Mouse (Mus musculus) macrophage (primary cell): Measurements from ENCODE around the gene Nr2f2. TPM values are rescaled to one million over a fixed set of nuclear protein-coding genes. Genes with fewer than 3 reads are reported as not detected.

ENCODE experiments used
- H3K27ac ChIP-seq: fragments of 350-480 bp; formaldehyde crosslinking; 2 replicates; pipeline ENCODE4 v1.9.0; 2021
- H3K36me3 ChIP-seq: fragments of 350-480 bp; formaldehyde crosslinking; 2 replicates; pipeline ENCODE4 v1.9.0; 2021; ENCODE audit errors: inconsistent target
- H3K4me3 ChIP-seq: fragments of 350-480 bp; formaldehyde crosslinking; 2 replicates; pipeline ENCODE4 v1.9.0; 2021; ENCODE audit errors: inconsistent target
- H3K79me2 ChIP-seq: fragments of 350-480 bp; formaldehyde crosslinking; 2 replicates; pipeline ENCODE4 v1.9.0; 2021; ENCODE audit errors: inconsistent target
- WGBS: methylation state at CpG from one replicate; pipeline ENCODE4 v1.1.7; 2026; ENCODE audit warnings: inconsistent platforms; ENCODE audit not compliant: missing documents; 5-methylcytosine and 5-hydroxymethylcytosine counted together
- polyA plus RNA-seq: library from polyadenylated mRNA; stranded (reverse); fragments of 250-400 nt; gene quantifications from 3 replicates; pipeline ENCODE4 v1.2.4, GENCODE M21; 2018; ENCODE audit warnings: inconsistent platforms

The Nr2f2 gene
- polyA plus RNA-seq, 1 experiment from 2014 or later = not detected

DNA sequence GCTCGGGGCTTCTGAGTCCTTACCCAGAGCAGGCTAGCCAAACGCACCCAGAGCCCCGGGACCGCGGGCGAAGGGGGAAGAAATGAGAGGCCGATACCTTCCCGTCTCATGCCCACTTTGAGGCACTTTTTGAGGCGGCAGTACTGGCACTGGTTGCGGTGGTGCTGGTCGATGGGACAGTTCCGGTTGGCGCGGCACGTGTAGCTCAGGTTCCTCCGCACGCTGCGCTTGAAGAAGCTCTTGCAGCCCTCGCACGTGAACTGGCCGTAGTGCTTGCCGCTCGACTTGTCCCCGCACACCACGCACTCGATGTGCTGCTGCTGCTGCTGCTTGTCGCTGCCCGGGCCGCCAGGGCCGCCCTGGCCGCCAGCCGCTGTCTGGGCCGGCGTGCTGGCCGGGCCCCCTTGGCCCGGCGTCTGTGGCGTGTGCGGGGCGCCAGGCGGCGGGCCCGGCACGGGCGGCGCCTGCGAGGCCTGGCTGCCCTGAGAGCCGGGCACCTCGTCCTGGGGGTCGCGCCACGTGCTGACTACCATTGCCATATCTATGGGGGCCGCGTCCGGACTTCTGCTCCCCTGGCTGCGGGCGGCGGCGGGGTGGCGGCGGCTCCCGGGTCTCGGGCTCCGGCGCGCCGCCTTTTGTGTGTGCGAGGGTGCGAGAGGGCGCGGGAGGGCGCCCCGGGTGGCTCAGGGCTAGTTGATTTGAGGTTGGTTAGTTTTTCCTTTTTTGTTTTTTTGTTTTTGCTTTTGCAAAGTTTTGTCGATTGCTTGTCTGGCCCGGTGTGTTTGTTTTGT, 6.5 kb downstream of the Nr2f2 start:
- Histone ChIP-seq H3K4me3 (no peak overlapping the region), H3K36me3 (no peaks in the 10 kb centered on the region), H3K27ac (no peak overlapping the region), H3K79me2 (no peaks in the 10 kb centered on the region)
- WGBS = 6% methylated on average over 75 of the region's 75 CpGs

DNA sequence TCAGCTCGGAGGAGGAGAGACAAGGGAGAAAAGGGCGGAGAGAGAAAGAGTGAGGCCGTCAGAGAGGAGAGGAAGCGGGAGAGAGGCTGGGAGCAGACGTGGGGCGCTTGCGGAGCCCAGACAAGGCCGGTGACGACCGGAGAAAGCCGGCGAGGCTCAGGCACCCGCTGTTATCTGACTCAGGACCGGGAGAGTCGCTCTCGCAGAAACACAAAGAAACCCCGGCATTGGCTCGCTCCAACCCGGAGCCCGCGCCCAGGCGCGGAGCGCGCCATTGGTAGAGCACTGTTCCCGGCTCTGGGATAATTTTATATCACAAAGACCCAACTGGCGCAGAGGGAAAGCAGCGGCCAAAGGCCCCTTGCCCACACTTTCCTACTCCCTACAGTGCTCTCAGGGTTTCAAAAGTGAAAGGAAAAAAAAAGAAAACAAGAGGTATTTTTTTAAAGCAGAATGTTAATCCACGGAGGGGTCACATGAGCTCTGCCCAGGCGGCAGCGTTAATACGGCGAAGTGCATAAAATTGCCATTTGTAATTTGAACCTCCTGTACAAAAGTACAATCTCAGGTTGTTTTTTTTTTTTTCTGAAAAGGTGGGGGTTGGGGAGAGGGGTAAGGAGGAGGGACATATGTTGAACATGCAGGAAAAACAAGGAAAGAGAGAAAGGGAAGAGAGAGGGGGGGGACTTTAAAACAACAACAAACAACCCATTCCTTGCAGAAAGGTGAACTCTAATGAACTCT, 7.5 kb downstream of the Nr2f2 start:
- WGBS = 3% methylated on average over 33 of the region's 33 CpGs
- Histone ChIP-seq H3K79me2 (no peaks in the 10 kb centered on the region), H3K36me3 (no peaks in the 10 kb centered on the region), H3K27ac (no peak overlapping the region), H3K4me3 (no peak overlapping the region)

DNA sequence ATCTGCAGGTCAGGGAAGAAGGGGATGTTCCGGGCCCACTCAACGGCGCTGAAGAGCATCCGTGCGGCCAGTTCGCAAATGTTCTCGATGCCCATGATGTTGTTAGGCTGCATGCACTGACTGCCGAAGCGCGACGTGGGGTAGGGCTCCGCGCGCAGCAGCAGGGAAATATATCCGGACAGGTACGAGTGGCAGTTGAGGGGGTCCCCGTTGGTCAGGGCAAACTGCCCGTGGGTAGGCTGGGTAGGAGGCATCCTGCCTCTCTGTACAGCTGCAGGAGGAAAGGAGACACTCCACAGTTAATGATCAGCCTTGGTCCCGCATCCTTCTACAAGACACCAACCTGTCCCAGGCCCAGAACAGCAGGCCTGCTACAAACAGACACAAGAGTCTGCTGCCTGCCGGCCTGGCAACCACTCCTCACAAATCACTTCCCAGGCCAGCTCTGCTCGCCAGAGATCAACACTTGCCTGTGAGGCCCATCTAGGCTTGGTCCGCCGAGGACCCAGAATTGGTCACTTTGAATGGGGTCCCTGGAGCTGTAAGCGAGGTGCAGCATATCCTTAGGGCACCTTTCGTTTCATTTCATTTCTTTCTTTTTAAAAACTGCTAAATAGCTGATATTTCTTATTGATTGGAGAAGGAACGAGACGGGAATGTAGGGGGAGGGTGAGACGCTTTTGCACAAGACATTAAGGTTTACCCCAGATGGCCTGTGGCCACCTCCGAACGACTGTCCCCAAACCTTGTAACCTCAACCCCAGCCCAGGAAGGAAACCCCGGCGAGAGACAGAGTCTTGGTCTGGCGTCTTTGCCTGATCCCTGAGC, 8.3 kb downstream of the Nr2f2 start:
- WGBS = 9% methylated on average over 33 of the region's 33 CpGs
- Histone ChIP-seq H3K36me3 (no peaks in the 10 kb centered on the region), H3K4me3 (no peak overlapping the region), H3K79me2 (no peaks in the 10 kb centered on the region), H3K27ac (no peak overlapping the region)

DNA sequence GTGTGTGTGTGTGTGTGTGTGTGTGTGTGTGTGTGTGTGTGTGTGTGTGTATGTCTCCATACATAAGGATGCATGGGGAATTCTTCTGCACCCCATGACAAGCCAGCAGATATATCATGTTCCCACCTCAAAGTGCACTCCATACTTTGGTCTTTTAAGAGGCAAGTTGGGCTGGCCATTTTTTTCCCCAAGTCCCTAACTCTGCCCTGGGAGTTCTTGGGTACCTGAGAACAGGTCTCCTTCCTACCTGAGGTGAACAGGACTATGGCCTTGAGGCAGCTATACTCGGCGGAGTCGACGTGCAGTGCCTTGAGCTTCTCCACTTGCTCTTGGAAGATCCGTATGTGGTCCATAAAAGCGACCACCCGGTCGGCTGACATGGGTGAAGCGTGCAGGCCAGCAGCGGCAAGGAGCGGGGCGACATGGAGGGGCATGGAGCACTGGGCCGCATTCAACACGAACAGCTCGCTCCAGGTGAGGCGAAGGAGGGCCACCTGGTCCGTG, 9.0 kb downstream of the Nr2f2 start:
- WGBS = 22% methylated on average over 17 of the region's 17 CpGs
- Histone ChIP-seq H3K79me2 (no peaks in the 10 kb centered on the region), H3K27ac (no peak overlapping the region), H3K4me3 (no peak overlapping the region), H3K36me3 (no peaks in the 10 kb centered on the region)

DNA sequence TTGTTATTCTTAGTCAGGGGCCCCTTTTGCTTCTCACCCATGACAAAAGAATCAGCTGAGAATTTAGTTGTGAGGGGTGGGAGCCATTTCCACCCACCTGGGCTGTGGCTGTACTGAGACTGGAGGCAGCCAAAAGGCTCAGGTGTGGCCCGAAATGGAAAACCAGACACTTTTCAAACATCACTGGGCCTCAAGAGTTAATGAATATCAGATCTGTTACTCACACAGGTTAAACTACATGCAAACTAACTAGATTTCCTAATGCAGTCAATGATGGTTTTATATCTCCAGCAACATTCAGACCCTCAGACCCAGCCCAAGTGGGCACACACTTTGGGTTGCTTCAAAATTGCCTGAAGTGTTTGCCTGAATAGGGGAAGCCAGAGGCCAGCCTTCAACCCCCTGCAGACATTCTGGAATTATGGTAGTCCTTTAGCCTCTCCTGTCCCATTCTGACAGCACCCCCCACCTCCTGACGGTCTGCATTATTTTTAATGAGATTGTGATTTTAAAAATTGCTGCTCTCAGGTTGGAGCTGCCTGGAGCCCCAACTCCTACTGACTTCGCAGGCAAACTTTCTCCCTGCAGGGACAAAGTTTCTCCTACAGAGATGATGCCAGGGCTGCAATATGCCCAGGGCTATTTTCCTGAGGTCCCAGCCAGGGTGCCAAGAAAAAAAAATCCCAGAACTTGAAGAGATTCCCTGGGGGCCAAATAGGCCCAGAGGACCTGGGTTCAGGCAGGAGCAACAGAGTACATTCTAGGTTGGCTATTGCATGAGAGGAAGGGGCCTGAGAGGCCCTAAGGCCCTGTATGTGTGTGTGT, 9.6 kb downstream of the Nr2f2 start:
- Histone ChIP-seq H3K27ac (no peak overlapping the region), H3K4me3 (no peak overlapping the region), H3K36me3 (no peaks in the 10 kb centered on the region), H3K79me2 (no peaks in the 10 kb centered on the region)
- WGBS = 69% methylated on average over 3 of the region's 3 CpGs

DNA sequence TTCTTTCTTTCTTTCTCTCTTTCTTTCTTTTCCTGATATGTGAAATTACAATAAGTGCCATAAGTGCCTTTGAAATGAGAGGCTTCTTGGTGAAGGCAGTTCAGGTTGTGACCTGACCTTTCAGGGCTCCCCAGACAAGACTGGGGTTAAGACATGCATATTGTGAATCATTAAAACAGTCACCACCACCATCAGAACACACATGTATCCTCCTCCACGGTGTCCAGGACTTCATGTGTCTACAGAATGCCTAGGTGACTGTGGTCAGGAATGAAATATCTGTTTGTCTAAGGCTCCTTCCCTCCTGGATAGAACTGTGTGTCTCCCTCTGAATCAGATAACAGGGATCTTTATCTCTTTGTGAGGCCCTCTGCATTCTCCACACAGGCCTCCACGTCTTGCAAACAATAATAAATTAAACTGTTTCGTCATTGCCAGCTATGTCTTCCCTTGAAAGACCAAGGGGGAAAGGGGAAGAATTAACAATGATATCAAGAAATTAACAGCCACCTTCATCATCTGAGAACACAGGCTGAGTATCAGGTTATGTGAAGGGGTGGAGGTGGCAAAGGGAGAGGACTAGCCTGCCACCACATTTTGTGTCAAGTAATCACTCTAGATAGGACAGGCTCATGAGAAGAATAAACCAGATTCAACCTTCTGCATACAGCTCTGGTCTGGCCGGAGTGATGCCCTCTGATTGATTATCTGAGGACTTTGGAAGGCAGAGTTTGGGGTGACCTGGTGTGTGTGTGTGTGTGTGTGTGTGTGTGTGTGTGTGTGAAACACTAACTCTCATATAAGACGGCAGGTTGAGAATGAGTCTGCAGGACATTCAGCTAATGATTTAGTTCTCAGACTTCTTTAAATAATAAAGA, 10.6 kb downstream of the Nr2f2 start:
- H3K79me2 ChIP-seq = no peaks in the 10 kb centered on the region
- no peak overlapping the region for H3K4me3 ChIP-seq
- H3K36me3 ChIP-seq = no peaks in the 10 kb centered on the region
- H3K27ac ChIP-seq = no peak overlapping the region
- 36% methylated on average over 5 of the region's 5 CpGs for WGBS

DNA sequence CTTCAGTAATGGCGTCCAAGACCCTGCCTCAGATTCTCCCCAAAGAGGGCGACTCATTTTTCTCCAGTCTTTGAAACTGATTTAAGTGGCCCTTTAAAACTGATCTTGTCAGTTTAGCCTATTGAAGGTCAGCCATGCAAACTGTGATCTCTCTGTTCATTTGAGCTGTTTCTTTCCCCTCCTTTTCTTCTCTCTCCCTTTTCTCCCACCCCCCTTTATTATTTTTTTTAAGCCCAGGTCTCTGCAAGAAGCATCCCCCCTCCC, 11.2 kb downstream of the Nr2f2 start:
- H3K4me3 ChIP-seq = no peak overlapping the region
- H3K36me3 ChIP-seq = no peaks in the 10 kb centered on the region
- no peaks in the 10 kb centered on the region for H3K79me2 ChIP-seq
- WGBS = 65% methylated on average over 2 of the region's 2 CpGs
- no peak overlapping the region for H3K27ac ChIP-seq

DNA sequence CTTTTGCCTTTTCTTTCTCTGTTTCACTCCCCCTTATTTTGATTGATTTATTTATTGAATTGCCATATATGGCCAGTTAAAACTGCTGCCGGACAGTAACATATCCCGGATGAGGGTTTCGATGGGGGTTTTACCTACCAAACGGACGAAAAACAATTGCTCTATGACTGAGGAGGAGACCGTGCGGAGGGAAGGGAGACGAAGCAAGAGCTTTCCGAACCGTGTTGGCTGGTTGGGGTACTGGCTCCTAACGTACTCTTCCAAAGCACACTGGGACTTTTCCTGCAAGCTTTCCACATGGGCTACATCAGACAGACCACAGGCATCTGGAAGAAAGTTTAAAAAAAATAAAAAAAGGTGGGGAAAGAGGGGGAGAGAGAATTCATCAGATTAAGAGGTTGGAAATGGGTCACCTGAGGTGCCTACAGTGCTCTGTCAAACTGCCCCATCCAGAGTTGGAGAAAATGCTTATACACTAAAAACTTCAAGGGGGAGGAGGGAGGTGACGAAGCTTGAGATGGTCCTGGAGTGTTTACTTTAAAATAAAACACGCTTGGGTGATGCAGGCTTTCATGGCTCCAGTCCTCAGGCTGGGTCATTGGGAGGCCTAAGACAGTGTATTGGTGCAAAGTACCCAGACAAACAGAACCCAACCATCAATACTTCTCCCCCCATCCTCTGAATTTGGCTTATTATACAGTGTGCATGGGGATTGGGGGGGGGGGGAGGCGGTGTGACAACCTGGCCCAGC, 11.8 kb downstream of the Nr2f2 start:
- Histone ChIP-seq H3K79me2 (no peaks in the 10 kb centered on the region), H3K4me3 (no peak overlapping the region), H3K27ac (no peak overlapping the region), H3K36me3 (no peaks in the 10 kb centered on the region)
- WGBS = 29% methylated on average over 14 of the region's 14 CpGs

DNA sequence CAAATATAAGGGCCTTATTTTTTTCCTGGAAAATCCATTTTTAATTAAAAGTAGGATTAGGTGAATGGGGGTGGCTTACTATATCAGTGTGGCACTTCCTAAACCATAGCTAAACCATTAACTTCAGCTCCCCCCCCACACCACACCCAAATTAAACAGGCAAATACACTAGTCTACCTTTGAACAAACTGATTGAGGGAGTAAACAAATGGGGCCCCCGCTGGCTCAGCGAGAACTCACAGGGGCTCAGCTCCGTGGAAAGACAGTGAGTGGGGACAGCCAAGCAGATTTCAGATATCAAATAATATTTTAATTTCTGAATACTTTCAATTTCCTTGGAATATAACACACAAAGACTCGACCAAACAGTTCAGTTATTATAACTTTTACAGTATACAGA, 13.4 kb downstream of the Nr2f2 start:
- Histone ChIP-seq H3K36me3 (no peaks in the 10 kb centered on the region), H3K27ac (no peak overlapping the region), H3K4me3 (no peak overlapping the region), H3K79me2 (no peaks in the 10 kb centered on the region)
- WGBS = 40% methylated on average over 4 of the region's 4 CpGs

DNA sequence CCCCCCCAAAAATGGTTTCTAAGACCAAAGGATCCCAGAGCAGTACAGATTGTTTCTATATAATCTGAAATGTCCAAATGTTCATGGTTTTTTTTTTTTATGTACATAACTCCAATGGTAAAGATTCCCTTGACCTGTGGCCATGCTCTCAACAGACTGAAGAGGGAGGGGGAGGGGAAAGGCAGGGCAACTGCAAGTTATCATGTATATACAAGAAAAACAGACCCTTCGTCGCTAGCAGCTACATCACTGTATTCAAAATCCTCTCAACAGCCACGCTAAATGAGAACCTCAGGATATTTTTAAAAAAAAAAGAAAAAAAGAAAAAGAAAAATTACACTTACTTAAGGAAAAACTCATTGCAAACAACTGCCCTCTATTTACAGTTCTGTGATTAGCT, 13.9 kb downstream of the Nr2f2 start:
- no peak overlapping the region for H3K27ac ChIP-seq
- H3K79me2 ChIP-seq = no peaks in the 10 kb centered on the region
- H3K36me3 ChIP-seq = no peaks in the 10 kb centered on the region
- WGBS = 14% methylated on average over 1 of the region's 3 CpGs
- no peak overlapping the region for H3K4me3 ChIP-seq

DNA sequence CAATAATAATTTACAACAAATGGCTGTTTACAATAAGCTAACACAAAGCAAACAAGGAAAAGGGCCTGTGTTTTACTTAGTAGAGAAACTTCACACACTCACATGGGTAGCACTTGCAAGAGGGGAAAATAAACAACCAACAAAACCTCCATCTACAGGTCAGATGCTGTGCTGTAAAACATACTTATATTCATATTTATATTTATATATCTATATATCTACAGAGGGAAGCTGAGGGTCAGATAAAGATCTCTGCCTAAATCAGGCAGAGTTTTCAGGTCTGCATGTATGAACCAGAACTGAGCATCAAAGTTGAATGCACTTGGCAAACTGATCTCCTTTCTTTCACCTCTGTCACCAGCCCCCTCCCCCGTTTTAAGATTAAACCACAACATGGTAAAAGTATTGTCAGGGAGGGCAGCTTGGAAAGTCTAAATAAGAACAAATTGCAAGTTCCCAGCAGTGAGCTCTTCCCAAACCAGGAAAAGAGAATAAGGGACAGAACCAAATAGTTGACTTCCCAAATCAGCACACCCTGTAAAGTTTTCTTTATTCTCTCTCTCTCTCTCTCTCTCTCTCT, 14.5 kb downstream of the Nr2f2 start:
- no peak overlapping the region for H3K4me3 ChIP-seq
- no peaks in the 10 kb centered on the region for H3K79me2 ChIP-seq
- H3K36me3 ChIP-seq = no peaks in the 10 kb centered on the region
- 15% methylated on average over 1 of the region's 1 CpGs for WGBS
- H3K27ac ChIP-seq = no peak overlapping the region

DNA sequence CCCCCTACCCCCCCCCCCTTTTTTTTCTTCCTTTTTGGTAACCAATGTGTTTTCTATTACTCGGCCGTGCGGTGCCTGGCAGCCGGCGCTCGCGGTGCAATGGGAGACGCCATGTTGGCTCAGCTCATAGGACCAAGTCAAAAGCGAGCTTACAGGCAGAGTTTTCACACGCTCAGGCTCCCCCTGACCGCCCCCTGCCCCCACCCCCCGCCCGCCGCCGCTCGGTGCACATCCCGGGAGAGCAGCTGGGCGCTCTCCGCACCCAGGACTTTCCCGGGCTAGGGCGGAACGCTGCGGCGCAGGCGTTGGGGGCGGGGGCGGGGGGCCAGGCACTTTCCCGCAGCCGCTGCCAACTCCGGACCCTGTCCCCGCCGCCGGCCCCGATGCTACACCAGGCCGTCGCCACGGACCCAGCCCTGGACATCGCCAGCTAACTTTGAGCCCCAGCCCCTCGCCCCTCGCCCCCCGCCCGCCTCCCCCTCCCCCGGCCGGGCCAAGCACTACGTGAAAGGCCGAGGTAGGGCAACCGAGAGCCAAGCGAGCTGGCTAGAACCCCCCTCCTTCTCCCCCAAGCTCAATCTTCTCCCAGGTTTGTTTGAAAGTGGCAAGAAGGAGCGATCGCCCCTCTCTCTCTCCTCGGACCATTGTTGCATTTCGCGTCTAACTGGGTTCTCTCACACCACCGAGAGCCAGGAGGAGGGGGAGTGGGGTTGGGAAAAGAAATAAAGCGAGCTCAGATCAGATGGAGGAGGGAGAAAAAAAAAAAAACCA, 15.6 kb downstream of the Nr2f2 start:
- H3K36me3 ChIP-seq = no peaks in the 10 kb centered on the region
- H3K79me2 ChIP-seq = no peaks in the 10 kb centered on the region
- no peak overlapping the region for H3K4me3 ChIP-seq
- no peak overlapping the region for H3K27ac ChIP-seq
- WGBS = 3% methylated on average over 19 of the region's 55 CpGs
